Mouse (Mus musculus): ENCODE data around the gene Lce3f. TPM values are rescaled to one million over a fixed set of nuclear protein-coding genes. Genes with fewer than 3 reads are reported as not detected.

Gene Lce3f
- not detected for total RNA-seq (2021)
- long read RNA-seq, experiment 1, result 0 reads
- long read RNA-seq, experiment 2, result 0 reads

DNA sequence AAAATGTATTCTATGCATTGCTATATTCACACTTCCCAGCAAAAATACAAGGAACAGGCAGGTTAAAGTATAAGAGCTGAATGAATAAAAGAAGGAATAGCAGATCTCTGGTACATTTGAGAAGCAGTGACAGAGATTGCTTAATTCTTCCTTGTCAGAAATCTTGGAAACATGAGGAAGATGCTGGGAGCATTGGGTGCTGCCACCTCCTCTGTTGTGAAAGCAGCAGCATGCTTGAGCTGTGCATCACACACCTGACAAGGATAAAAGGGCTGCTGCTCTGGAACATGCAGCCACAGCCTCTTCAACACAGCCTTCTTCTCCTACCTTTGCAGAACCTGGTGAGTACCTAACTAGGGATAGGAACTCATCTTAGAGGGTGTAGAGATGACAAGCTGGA is at the start of gene Lce3f:
Lce3f (plus strand) TSS at position 301 of the 400 bp plus-strand sequence.
- intact Hi-C loops (cut with DNase I; ENCODE audit: low total_unique reads), result no loop called here
- DNase-seq, result no peak

GRCm38 (mm10) chr3:92944186-92944585 is 47.8 kb upstream of the Lce3f start, which contains the start of gene Lce3c:
Gene Lce3c, plus strand, starts transcription at chr3:92944486.
- intact Hi-C loops (cut with DNase I; ENCODE audit: low total_unique reads), result no loop called here
- DNase-seq, result no peak

DNA sequence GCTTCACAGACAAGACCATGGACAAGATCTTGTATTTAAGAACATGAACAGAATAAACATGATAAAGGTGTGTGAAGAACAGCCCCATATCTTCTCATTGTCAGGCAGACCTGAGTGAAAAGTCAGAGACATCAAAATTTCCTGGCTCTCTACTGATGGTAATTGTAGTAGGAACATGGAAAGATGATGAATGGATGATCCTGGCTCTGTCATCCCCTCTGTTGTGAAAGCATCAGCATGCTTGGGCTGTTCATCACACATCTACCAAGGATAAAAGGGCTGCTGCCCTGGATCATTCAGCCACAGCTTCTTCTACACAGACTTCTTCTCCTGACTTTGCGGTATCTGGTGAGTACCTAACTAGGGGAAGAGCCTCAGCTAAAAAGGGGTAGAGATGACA is 34.9 kb upstream of the Lce3f start, which contains the start of gene Lce3d:
Lce3d (plus strand) TSS at position 301 of the 400 bp plus-strand sequence.
- intact Hi-C loops (cut with DNase I; ENCODE audit: low total_unique reads), result no loop called here
- DNase-seq, result no peak

GRCm38 (mm10) chr3:92966761-92967160 is 25.3 kb upstream of the Lce3f start, which contains the start of gene Lce3e:
Gene Lce3e, plus strand, starts transcription at chr3:92967061.
- no peak for DNase-seq
- intact Hi-C loops (cut with DNase I; ENCODE audit: low total_unique reads), result no loop called here

DNA sequence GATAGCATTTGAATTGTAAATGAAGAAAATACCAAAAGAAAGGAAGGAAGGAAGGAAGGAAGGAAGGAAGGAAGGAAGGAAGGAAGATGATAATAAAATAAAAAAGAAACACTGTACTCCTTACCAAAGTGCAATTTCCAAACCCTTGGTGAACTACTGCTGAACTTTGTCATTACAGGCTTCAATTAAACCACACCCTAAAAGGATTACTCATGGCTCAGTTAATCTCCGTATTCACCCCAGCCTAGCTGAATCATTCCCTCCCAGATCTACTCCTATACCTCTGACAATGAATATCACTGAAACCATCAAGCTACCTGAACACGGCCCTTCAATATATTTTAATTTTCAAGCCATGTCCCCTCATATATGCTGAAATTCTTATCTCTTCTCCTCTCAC is 13.5 kb upstream of the Lce3f start:
- DNase-seq, result no peak
- intact Hi-C loops (cut with DNase I; ENCODE audit: low total_unique reads), result no loop called here

GRCm38 (mm10) chr3:92998691-92999090 is 6.7 kb downstream of the Lce3f start:
- intact Hi-C loops (cut with DNase I; ENCODE audit: low total_unique reads), result no loop called here
- DNase-seq, result peak; percentile 70

DNA sequence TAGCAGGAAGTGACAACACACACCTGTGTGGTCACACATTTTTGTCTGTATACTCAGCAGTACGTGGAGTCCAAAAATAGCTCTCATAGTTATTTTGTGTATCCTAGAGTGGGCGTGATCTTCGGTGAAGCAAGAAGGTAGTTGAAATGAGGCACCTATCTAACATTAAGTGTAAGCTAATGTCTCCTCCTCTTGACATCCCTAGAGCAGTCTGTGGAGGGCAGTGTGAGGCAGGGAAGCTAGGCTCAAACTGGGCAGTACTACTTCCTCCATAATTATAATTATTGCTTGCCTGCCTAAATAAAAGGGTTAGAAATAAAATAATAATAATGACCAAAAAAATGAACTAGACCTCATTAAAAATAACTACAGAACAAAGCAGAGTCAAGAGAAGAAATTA is 8.6 kb downstream of the Lce3f start:
- no peak for DNase-seq
- intact Hi-C loops (cut with DNase I; ENCODE audit: low total_unique reads), result no loop called here

DNA sequence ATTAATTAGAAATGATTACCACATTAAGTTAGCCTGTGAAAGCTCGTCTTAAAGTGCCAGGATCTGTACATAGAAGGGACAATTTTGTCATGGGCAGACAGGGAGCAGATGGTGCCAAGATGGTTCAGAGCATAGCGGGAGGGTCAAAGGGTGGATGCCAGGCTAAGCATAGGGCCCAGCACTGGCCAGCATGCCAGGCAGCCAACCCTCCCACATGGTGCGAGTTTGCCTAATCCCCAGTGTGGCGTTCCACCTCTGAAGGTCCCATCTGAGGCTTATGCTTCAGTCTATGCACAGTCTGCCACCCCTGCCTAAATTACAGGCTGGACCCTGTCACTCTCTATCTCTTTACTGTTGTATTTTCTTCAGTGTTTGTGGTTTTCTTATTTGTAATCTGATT is 10.8 kb downstream of the Lce3f start:
- intact Hi-C loops (cut with DNase I; ENCODE audit: low total_unique reads), result no loop called here
- DNase-seq, result no peak

GRCm38 (mm10) chr3:93014378-93014801 is 22.4 kb downstream of the Lce3f start:
- intact Hi-C loops (cut with DNase I; ENCODE audit: low total_unique reads), result no loop called here
- DNase-seq, result peak; percentile 25

- intact Hi-C loops (cut with DNase I; ENCODE audit: low total_unique reads), result no loop called here
- DNase-seq, result no peak
These were observed 22.8 kb downstream of the Lce3f start for GRCm38 (mm10) chr3:93014871-93015270.

DNA sequence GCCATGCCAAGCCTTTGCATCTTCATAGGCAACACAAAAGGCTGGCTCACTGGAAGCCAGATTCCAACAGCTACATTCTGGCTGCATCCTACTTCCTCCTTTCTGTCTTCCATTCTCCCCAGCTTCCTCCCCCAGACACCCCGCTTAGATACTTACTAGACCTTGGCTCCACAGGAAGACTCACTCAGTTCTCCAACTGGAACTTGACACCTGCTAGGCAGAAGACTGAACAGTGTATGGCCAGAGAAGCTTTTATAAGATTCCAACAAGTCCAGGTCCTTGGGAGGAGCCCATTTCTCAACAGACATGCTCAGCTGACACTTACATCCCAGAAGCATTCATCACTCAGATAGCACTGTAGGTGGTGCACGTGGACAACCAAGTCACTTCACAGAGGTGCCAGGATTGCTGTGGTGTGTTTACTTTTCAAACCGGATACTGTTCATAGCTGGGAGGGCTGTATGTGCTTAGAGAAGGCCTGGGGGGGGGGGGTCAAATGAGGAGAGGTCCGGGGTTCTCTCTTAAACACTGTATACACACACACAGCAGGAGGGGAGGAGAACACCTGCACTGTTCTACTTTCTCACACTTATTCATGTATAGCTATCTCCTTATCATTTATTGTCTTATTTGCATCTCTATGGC is 23.6 kb downstream of the Lce3f start, which contains the start of gene Crct1:
Crct1 (minus strand) TSS at position 228 of the 645 bp plus-strand sequence.
- no peak for DNase-seq
- intact Hi-C loops (cut with DNase I; ENCODE audit: low total_unique reads), result no loop called here

GRCm38 (mm10) chr3:93018960-93019359 is 26.9 kb downstream of the Lce3f start, which contains the start of gene Lce1m:
Gene Lce1m, minus strand, starts transcription at chr3:93019060.
- intact Hi-C loops (cut with DNase I; ENCODE audit: low total_unique reads), result no loop called here
- DNase-seq, result no peak

- intact Hi-C loops (cut with DNase I; ENCODE audit: low total_unique reads), result no loop called here
- DNase-seq, result no peak
These were observed 29.1 kb downstream of the Lce3f start for GRCm38 (mm10) chr3:93021171-93021570.

DNA sequence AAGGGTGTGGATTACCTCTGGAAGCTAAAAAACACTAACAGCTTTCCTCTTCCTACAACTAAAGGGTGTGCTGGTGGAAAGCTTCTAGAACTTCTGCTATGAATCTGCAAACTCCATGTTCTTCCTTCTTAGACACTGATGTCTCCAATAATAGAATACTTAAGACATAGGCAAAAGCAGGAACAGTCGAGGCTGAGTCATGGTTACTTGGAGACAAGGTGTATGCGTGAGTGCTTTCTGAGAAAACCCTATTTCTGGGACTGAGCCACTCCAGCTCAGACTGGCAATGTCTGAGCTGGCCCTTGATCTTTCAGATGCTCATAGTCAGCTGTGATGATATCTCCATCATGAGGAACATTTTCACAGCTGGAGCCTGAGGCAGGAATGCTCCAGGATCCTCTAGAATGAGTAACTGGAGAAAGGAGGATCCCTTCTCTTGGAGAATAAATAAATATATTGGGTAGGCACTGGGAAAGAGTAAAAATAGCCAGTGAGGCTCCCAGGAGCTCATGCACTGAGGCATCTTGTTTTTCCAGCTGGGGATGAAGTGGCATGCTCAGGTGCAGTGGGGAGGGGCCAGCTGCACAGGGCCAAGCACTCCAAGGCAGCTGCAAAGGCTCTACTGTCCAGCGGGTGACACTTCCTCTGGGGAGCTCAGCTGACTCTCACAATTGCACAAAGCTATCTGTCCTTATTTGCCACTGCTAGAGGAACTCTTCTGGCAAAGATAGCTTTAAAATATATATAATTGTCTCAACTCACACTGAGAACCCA is 31.6 kb downstream of the Lce3f start:
- no peak for DNase-seq
- intact Hi-C loops (cut with DNase I; ENCODE audit: low total_unique reads), result no loop called here

DNA sequence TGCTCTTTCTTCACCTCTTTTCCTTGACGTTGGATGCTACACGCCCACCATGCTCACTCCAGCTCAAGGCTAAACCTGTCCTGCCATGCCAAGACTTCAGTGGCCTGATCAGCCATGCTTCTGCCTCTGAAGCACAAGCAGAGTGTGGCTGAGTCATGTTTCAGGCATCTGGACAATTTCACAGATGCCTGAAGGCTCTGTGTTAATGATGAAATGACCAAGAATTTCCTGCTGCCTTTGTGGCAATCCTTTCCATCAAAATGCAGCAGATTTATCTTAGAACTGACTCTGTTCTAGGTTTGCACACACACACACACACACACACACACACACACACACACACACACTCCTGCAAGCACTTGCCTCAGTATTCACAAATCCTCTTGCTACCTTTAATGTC is 33.5 kb downstream of the Lce3f start:
- no peak for DNase-seq
- intact Hi-C loops (cut with DNase I; ENCODE audit: low total_unique reads), result no loop called here

GRCm38 (mm10) chr3:93031450-93031849 is 39.4 kb downstream of the Lce3f start:
- intact Hi-C loops (cut with DNase I; ENCODE audit: low total_unique reads), result no loop called here

More at GRCm38 (mm10) chr3:93031450-93031849, 39.4 kb downstream of the Lce3f start:
- no peak for DNase-seq

Other genes starting within 250 kb of the Lce3f start
- gene Lce1g, start 239.9 kb upstream of the Lce3f start, total RNA-seq (2021), result not detected
- gene Lce1h, start 227.2 kb upstream of the Lce3f start, total RNA-seq (2021), result not detected
- gene Lce1i, start 213.3 kb upstream of the Lce3f start, total RNA-seq (2021), result not detected
- not detected for gene Lce1j, start 201.7 kb upstream of the Lce3f start, total RNA-seq (2021)
- not detected for gene Lce1k, start 184.3 kb upstream of the Lce3f start, total RNA-seq (2021)
- not detected for gene Kprp, start 165.0 kb upstream of the Lce3f start, total RNA-seq (2021)
- gene Lce1l, start 140.9 kb upstream of the Lce3f start, total RNA-seq (2021), result not detected
- gene 2310050C09Rik, start 122.0 kb upstream of the Lce3f start, total RNA-seq (2021), result not detected
- not detected for gene Lce3a, start 66.0 kb upstream of the Lce3f start, total RNA-seq (2021)
- not detected for gene Lce3b, start 59.2 kb upstream of the Lce3f start, total RNA-seq (2021)
- not detected for gene Lce3c, start 47.7 kb upstream of the Lce3f start, total RNA-seq (2021)
- gene Lce3d, start 34.8 kb upstream of the Lce3f start, total RNA-seq (2021), result not detected
- not detected for gene Lce3e, start 25.2 kb upstream of the Lce3f start, total RNA-seq (2021)
- gene Crct1, start 23.5 kb downstream of the Lce3f start, total RNA-seq (2021), result not detected
- gene Lce1m, start 26.8 kb downstream of the Lce3f start, total RNA-seq (2021), result not detected
- gene Gm4858, start 76.6 kb downstream of the Lce3f start, total RNA-seq (2021), result not detected
- not detected for gene Crnn, start 152.6 kb downstream of the Lce3f start, total RNA-seq (2021)
- not detected for gene Flg2, start 205.1 kb downstream of the Lce3f start, total RNA-seq (2021)

Data from gastrocnemius, postnatal 14 days (tissue).